Mouse (Mus musculus): ENCODE results near the gene Mmp14. TPM values are rescaled to one million over a fixed set of nuclear protein-coding genes. Genes with fewer than 3 reads are reported as not detected.

The Mmp14 gene
- polyA plus RNA-seq, 1 experiment = 0.18 TPM

- peaks cover 3% of the 10 kb centered on the region for H3K36me3 ChIP-seq (ENCODE audit: control insufficient read depth)
- H3K4me3 ChIP-seq (replicated peaks) = peak within 1 kb of the TSS; percentile 27
- H3K9me3 ChIP-seq (ENCODE audit: control insufficient read depth, low read length) = no peaks in the 10 kb centered on the region
- peaks cover 67% of the 10 kb centered on the region for H3K27me3 ChIP-seq (ENCODE audit: control insufficient read depth)
- peaks cover 9% of the 10 kb centered on the region for H3K4me1 ChIP-seq (ENCODE audit: control insufficient read depth)
- TF ChIP-seq TAL1 (IDR thresholded peaks at IDR 0.05; ENCODE audit: low read length) (no peak), GATA1 (IDR thresholded peaks at IDR 0.05; ENCODE audit: low read length) (no peak)
Measured at GRCm38 (mm10) chr14:54475941-54476844, 44.8 kb downstream of the Mmp14 start, which contains the start of gene Rem2. Gene Rem2, plus strand, starts transcription at chr14:54476100.

GRCm38 (mm10) chr14:54477172-54477909, 45.9 kb downstream of the Mmp14 start:
- Histone ChIP-seq H3K36me3 (ENCODE audit: control insufficient read depth) (no peaks in the 10 kb centered on the region), H3K27me3 (ENCODE audit: control insufficient read depth) (peaks cover 73% of the 10 kb centered on the region), H3K4me3 (replicated peaks) (no peak overlapping the region), H3K9me3 (ENCODE audit: control insufficient read depth, low read length) (no peaks in the 10 kb centered on the region), H3K4me1 (ENCODE audit: control insufficient read depth) (peaks cover 7% of the 10 kb centered on the region)
- TF ChIP-seq TAL1 (IDR thresholded peaks at IDR 0.05; ENCODE audit: low read length) = no peak
- TF ChIP-seq GATA1 (IDR thresholded peaks at IDR 0.05; ENCODE audit: low read length) = no peak

- Histone ChIP-seq H3K4me1 (ENCODE audit: control insufficient read depth) (peaks cover 7% of the 10 kb centered on the region), H3K4me3 (replicated peaks) (peak overlapping the region; percentile 43), H3K27me3 (ENCODE audit: control insufficient read depth) (peaks cover 71% of the 10 kb centered on the region), H3K9me3 (ENCODE audit: control insufficient read depth, low read length) (no peaks in the 10 kb centered on the region), H3K36me3 (ENCODE audit: control insufficient read depth) (no peaks in the 10 kb centered on the region)
- TF ChIP-seq GATA1 (IDR thresholded peaks at IDR 0.05; ENCODE audit: low read length) (no peak), TAL1 (IDR thresholded peaks at IDR 0.05; ENCODE audit: low read length) (no peak)
Measured at GRCm38 (mm10) chr14:54479451-54479920, 48.1 kb downstream of the Mmp14 start.

- peaks cover 59% of the 10 kb centered on the region for H3K27me3 ChIP-seq (ENCODE audit: control insufficient read depth)
- peaks cover 7% of the 10 kb centered on the region for H3K4me1 ChIP-seq (ENCODE audit: control insufficient read depth)
- H3K9me3 ChIP-seq (ENCODE audit: control insufficient read depth, low read length) = no peaks in the 10 kb centered on the region
- TF ChIP-seq TAL1 (IDR thresholded peaks at IDR 0.05; ENCODE audit: low read length) (no peak), GATA1 (IDR thresholded peaks at IDR 0.05; ENCODE audit: low read length) (no peak)
- H3K36me3 ChIP-seq (ENCODE audit: control insufficient read depth) = no peaks in the 10 kb centered on the region
- H3K4me3 ChIP-seq (replicated peaks) = no peak overlapping the region
Measured at GRCm38 (mm10) chr14:54480673-54481072, 49.3 kb downstream of the Mmp14 start.

GRCm38 (mm10) chr14:54481402-54481801, 50.0 kb downstream of the Mmp14 start:
- peaks cover 3% of the 10 kb centered on the region; the same call in 1 of the 2 replicates for H3K4me1 ChIP-seq (ENCODE audit: control insufficient read depth)
- H3K36me3 ChIP-seq (ENCODE audit: control insufficient read depth) = no peaks in the 10 kb centered on the region
- TF ChIP-seq GATA1 (IDR thresholded peaks at IDR 0.05; ENCODE audit: low read length) = no peak
- no peak for TF ChIP-seq TAL1 (IDR thresholded peaks at IDR 0.05; ENCODE audit: low read length)
- H3K9me3 ChIP-seq (ENCODE audit: control insufficient read depth, low read length) = no peaks in the 10 kb centered on the region
- no peak overlapping the region for H3K4me3 ChIP-seq (replicated peaks)
- H3K27me3 ChIP-seq (ENCODE audit: control insufficient read depth) = peaks cover 52% of the 10 kb centered on the region

DNA sequence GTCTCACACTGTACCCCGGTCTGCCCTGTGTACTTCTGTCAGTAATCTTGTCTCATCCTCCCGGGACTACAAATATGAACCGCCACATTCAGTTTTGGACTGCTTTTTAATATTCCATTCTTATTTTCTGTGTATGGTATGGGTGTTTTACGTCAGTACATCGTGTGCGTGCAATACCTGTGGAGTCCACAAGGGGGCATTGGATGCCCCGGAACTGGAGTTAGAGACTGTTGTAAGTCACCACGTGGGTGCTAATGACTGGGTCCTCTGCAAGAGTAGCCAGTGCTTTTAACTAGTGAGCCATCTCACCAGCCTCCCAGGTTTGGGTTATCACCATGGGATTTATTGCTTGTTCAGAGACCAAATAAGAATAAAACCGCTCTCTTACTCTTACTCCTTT, 51.1 kb downstream of the Mmp14 start:
- Histone ChIP-seq H3K36me3 (ENCODE audit: control insufficient read depth) (no peaks in the 10 kb centered on the region), H3K9me3 (ENCODE audit: control insufficient read depth, low read length) (no peaks in the 10 kb centered on the region), H3K27me3 (ENCODE audit: control insufficient read depth) (peaks cover 45% of the 10 kb centered on the region), H3K4me1 (ENCODE audit: control insufficient read depth) (peaks cover 3% of the 10 kb centered on the region; the same call in 1 of the 2 replicates), H3K4me3 (replicated peaks) (no peak overlapping the region)
- no peak for TF ChIP-seq GATA1 (IDR thresholded peaks at IDR 0.05; ENCODE audit: low read length)
- TF ChIP-seq TAL1 (IDR thresholded peaks at IDR 0.05; ENCODE audit: low read length) = no peak

DNA sequence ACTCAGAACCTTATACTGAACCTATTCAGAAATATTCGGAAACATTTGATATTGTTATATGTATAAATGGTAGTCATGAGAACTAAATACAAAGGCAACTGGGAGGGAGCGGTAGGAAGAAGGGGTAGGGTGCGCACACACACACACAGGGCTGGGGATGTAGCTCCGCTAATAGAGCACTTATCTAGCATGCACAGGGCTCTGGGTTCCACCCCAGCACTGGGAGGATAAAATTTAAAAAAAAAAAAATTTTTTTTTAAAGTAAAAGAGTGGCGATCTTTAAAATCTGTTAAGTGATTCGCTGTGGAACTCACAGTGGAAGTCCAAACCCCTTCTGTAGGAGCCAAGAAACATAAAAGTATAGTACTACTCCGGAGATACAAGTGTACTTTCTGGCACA, 54.5 kb downstream of the Mmp14 start:
- no peak for TF ChIP-seq GATA1 (IDR thresholded peaks at IDR 0.05; ENCODE audit: low read length)
- no peak for TF ChIP-seq TAL1 (IDR thresholded peaks at IDR 0.05; ENCODE audit: low read length)

DNA sequence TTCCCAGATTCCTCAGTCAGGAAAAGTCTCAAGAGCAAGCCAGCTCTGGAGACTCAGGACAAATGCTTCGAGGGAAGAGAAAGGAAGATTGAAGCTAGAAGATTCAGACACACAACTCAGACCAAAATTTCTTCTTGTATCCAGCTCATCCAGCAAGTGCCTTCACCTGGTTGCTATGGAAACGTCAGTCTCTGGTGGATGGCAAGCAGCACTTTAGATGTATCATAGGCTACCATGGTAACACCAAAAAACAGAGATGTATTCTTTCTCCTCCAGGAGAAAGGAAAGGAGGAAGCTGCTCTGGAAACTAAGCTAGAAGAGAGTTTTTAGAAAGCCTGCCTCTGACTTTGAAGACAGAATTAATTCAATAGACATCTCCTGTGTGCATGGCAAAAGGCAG, 56.3 kb downstream of the Mmp14 start:
- TF ChIP-seq GATA1 (IDR thresholded peaks at IDR 0.05; ENCODE audit: low read length) (no peak), TAL1 (IDR thresholded peaks at IDR 0.05; ENCODE audit: low read length) (no peak)

More for the DNA sequence above, 54.5 kb downstream of the Mmp14 start:
- Histone ChIP-seq H3K36me3 (ENCODE audit: control insufficient read depth) (no peaks in the 10 kb centered on the region), H3K4me1 (ENCODE audit: control insufficient read depth) (no peaks in the 10 kb centered on the region), H3K9me3 (ENCODE audit: control insufficient read depth, low read length) (no peaks in the 10 kb centered on the region), H3K27me3 (ENCODE audit: control insufficient read depth) (peaks cover 13% of the 10 kb centered on the region), H3K4me3 (replicated peaks) (no peak overlapping the region)

GRCm38 (mm10) chr14:54488350-54488749, 56.9 kb downstream of the Mmp14 start:
- Histone ChIP-seq H3K27me3 (ENCODE audit: control insufficient read depth) (peaks cover 4% of the 10 kb centered on the region), H3K4me3 (replicated peaks) (no peak overlapping the region), H3K9me3 (ENCODE audit: control insufficient read depth, low read length) (no peaks in the 10 kb centered on the region), H3K36me3 (ENCODE audit: control insufficient read depth) (no peaks in the 10 kb centered on the region), H3K4me1 (ENCODE audit: control insufficient read depth) (no peaks in the 10 kb centered on the region; the same call in 1 of the 2 replicates)
- no peak for TF ChIP-seq TAL1 (IDR thresholded peaks at IDR 0.05; ENCODE audit: low read length)
- no peak for TF ChIP-seq GATA1 (IDR thresholded peaks at IDR 0.05; ENCODE audit: low read length)

More for the DNA sequence above, 56.3 kb downstream of the Mmp14 start:
- Histone ChIP-seq H3K9me3 (ENCODE audit: control insufficient read depth, low read length) (no peaks in the 10 kb centered on the region), H3K27me3 (ENCODE audit: control insufficient read depth) (peaks cover 4% of the 10 kb centered on the region), H3K36me3 (ENCODE audit: control insufficient read depth) (no peaks in the 10 kb centered on the region), H3K4me3 (replicated peaks) (no peak overlapping the region), H3K4me1 (ENCODE audit: control insufficient read depth) (no peaks in the 10 kb centered on the region; the same call in 1 of the 2 replicates)

Measured in erythroblast, embryonic 14.5 days (primary cell).